ENCODE assay signal across 9 mouse cellular contexts in genomic region chr13:48027775-48028489, GRCm38 (mm10).
A peak's percentile ranks its signal among the peaks of the same experiment; 100 is the strongest.
DNase-seq lines count a peak whose midpoint lies in the region; ATAC-seq lines count a peak whose summit lies in the region.
"Had no signal": no experiment of that assay in that cellular context is flagged by ENCODE, and none has a peak within 500 bp of the region (broad histone marks: within the 10 kb centered on the region; RNA-seq: fewer than 3 reads in every experiment).

No protein-coding gene starts in this region.

- H3K4me2 ChIP-seq in intestine, embryonic 14.5 days (ENCODE audit: low read length): no peak overlapping the region
- H3K4me2 ChIP-seq in intestine, embryonic 15.5 days (replicated peaks): no peak overlapping the region
- H3K4me2 ChIP-seq: midbrain, embryonic 12.5 days had no signal

- H3K4me3 ChIP-seq in intestine, embryonic 14.5 days (ENCODE audit: low read depth, low read length): no peak overlapping the region
- no peak overlapping the region for H3K4me3 ChIP-seq in intestine, embryonic 15.5 days (replicated peaks)
- H3K4me3 ChIP-seq: midbrain, embryonic 12.5 days had no signal

- no peak overlapping the region for H3K27ac ChIP-seq in intestine, embryonic 14.5 days (ENCODE audit: low read depth)
- no peak overlapping the region for H3K27ac ChIP-seq in intestine, embryonic 15.5 days
- H3K27ac ChIP-seq: midbrain, embryonic 12.5 days had no signal

- no peak overlapping the region for H3K9ac ChIP-seq in intestine, embryonic 14.5 days (ENCODE audit: low read length)
- no peak overlapping the region for H3K9ac ChIP-seq in intestine, embryonic 15.5 days
- H3K9ac ChIP-seq: midbrain, embryonic 12.5 days had no signal

- H3K36me3 ChIP-seq in intestine, embryonic 14.5 days (ENCODE audit: control insufficient read depth, insufficient read depth, low read length): no peaks in the 10 kb centered on the region
- H3K36me3 ChIP-seq in intestine, embryonic 15.5 days: no peaks in the 10 kb centered on the region
- H3K36me3 ChIP-seq: midbrain, embryonic 12.5 days had no signal

- no peaks in the 10 kb centered on the region for H3K27me3 ChIP-seq in intestine, embryonic 14.5 days (replicated peaks; ENCODE audit: control insufficient read depth, insufficient read depth, low read length)
- H3K27me3 ChIP-seq in intestine, embryonic 15.5 days (replicated peaks): no peaks in the 10 kb centered on the region
- H3K27me3 ChIP-seq: midbrain, embryonic 12.5 days had no signal

- H3K4me1 ChIP-seq in intestine, embryonic 14.5 days (replicated peaks; ENCODE audit: control insufficient read depth, insufficient read depth, low read length): 0 out of 2 replicates have a peak, but pooled peaks cover 2% of the 10 kb centered on the region
- peaks cover 5% of the 10 kb centered on the region; the same call in 1 of the 2 replicates for H3K4me1 ChIP-seq in intestine, embryonic 15.5 days (replicated peaks)

- no peaks in the 10 kb centered on the region for H3K9me3 ChIP-seq in intestine, embryonic 14.5 days (ENCODE audit: control insufficient read depth, low read length)
- H3K9me3 ChIP-seq in intestine, embryonic 15.5 days: no peaks in the 10 kb centered on the region
- H3K9me3 ChIP-seq: midbrain, embryonic 12.5 days had no signal

- no peak for ATAC-seq in intestine, embryonic 14.5 days (replicated peaks; ENCODE audit: low FRiP score, low TSS enrichment, low read depth)
- ATAC-seq in intestine, embryonic 15.5 days: no peak
- ATAC-seq in megakaryocyte-erythroid progenitor cell, adult 5-6 weeks (replicated peaks; ENCODE audit: low FRiP score, low TSS enrichment, poor library complexity, severe bottlenecking): no peak
- ATAC-seq in CD4-positive, CD25-positive, alpha-beta regulatory T cell, adult 4 months: no peak

- DNase-seq in intestine, embryonic 14.5 days (ENCODE audit: low spot score): peak; percentile 58
- peak; percentile 84 for DNase-seq in cerebellum, adult 11-12 months
- peak; percentile 27 for DNase-seq in gastrocnemius, adult 18-20 months (ENCODE audit: low spot score)
- peak; percentile 67 for DNase-seq in layer of hippocampus, adult 11-12 months (ENCODE audit: low spot score)
- DNase-seq in lung, postnatal 36 days: peak; percentile 69

- 44% methylated on average over 7 of the region's 7 CpGs for WGBS in intestine, embryonic 14.5 days
- WGBS in intestine, embryonic 15.5 days: 47% methylated on average over 7 of the region's 7 CpGs

Comparison
In these comparisons a context has a peak if more than half of its experiments do, and no peak if none do; other contexts are left out.
1. DNase-seq: peak in every context shown above with its lines; median percentile 84 in cerebellum, adult 11-12 months; 69 in lung, postnatal 36 days; 67 in layer of hippocampus, adult 11-12 months; 58 in intestine, embryonic 14.5 days; 27 in gastrocnemius, adult 18-20 months.